Mouse (Mus musculus): ENCODE measurements around the gene Slit1. TPM values are rescaled to one million over a fixed set of nuclear protein-coding genes. Genes with fewer than 3 reads are reported as not detected.

Gene Slit1
- polyA plus RNA-seq, 1 experiment from 2014 or later = 0.13 TPM

- H3K36me3 ChIP-seq (ENCODE audit: control insufficient read depth, insufficient read depth) = no peaks in the 10 kb centered on the region
- no peaks in the 10 kb centered on the region for H3K4me1 ChIP-seq (ENCODE audit: control insufficient read depth, low read depth, low read length)
- H3K9me3 ChIP-seq (replicated peaks; ENCODE audit: control insufficient read depth, low read length) = no peaks in the 10 kb centered on the region
- no peak for ATAC-seq (ENCODE audit: low read depth)
- no peak overlapping the region for H3K4me3 ChIP-seq (ENCODE audit: low read depth, low read length)
- no peak overlapping the region for H3K9ac ChIP-seq (ENCODE audit: low read depth, low read length)
- H3K27ac ChIP-seq (ENCODE audit: low read length) = no peak overlapping the region
- WGBS (ENCODE audit: insufficient replicate concordance) = 63% methylated on average over 6 of the region's 6 CpGs
- H3K4me2 ChIP-seq (ENCODE audit: low read depth, low read length) = no peak overlapping the region
- H3K27me3 ChIP-seq (ENCODE audit: control insufficient read depth, insufficient read depth, low read depth, low read length) = no peaks in the 10 kb centered on the region
These were observed 45.5 kb downstream of the Slit1 start for GRCm38 (mm10) chr19:41697807-41698515.

GRCm38 (mm10) chr19:41697111-41697806, 46.2 kb downstream of the Slit1 start:
- Histone ChIP-seq H3K27me3 (ENCODE audit: control insufficient read depth, insufficient read depth, low read depth, low read length) (no peaks in the 10 kb centered on the region), H3K9me3 (replicated peaks; ENCODE audit: control insufficient read depth, low read length) (no peaks in the 10 kb centered on the region), H3K36me3 (ENCODE audit: control insufficient read depth, insufficient read depth) (no peaks in the 10 kb centered on the region), H3K4me3 (ENCODE audit: low read depth, low read length) (no peak overlapping the region), H3K27ac (ENCODE audit: low read length) (no peak overlapping the region), H3K9ac (ENCODE audit: low read depth, low read length) (no peak overlapping the region), H3K4me1 (ENCODE audit: control insufficient read depth, low read depth, low read length) (no peaks in the 10 kb centered on the region), H3K4me2 (ENCODE audit: low read depth, low read length) (no peak overlapping the region)
- no peak for ATAC-seq (ENCODE audit: low read depth)
- WGBS (ENCODE audit: insufficient replicate concordance) = 41% methylated on average over 9 of the region's 9 CpGs

DNA sequence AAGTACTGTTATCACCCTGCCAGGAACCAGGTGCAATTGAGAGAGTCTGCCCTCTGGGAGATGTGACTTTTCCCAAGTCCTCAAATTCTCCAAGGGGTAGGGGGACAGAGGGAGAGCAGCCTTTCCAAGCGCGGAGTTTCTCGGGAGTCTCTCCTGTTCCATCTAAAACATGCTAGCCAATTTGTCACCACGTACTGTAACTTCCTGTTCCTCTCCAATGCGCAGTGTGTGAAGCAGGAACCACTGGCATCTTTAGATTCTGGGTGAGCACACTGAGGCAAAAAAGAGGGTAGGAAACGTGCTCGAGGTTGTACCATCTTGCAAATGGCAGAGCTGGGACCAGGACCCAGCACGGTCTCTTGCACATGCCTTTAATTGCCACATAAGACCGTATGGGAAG, 47.0 kb downstream of the Slit1 start:
- Histone ChIP-seq H3K9me3 (replicated peaks; ENCODE audit: control insufficient read depth, low read length) (no peaks in the 10 kb centered on the region), H3K9ac (ENCODE audit: low read depth, low read length) (no peak overlapping the region), H3K36me3 (ENCODE audit: control insufficient read depth, insufficient read depth) (no peaks in the 10 kb centered on the region), H3K4me3 (ENCODE audit: low read depth, low read length) (no peak overlapping the region), H3K27ac (ENCODE audit: low read length) (no peak overlapping the region), H3K27me3 (ENCODE audit: control insufficient read depth, insufficient read depth, low read depth, low read length) (no peaks in the 10 kb centered on the region), H3K4me2 (ENCODE audit: low read depth, low read length) (no peak overlapping the region), H3K4me1 (ENCODE audit: control insufficient read depth, low read depth, low read length) (no peaks in the 10 kb centered on the region)
- 47% methylated on average over 9 of the region's 9 CpGs for WGBS (ENCODE audit: insufficient replicate concordance)
- ATAC-seq (ENCODE audit: low read depth) = no peak

- ATAC-seq (ENCODE audit: low read depth) = no peak
- no peak overlapping the region for H3K9ac ChIP-seq (ENCODE audit: low read depth, low read length)
- 50% methylated on average over 6 of the region's 6 CpGs for WGBS (ENCODE audit: insufficient replicate concordance)
- H3K36me3 ChIP-seq (ENCODE audit: control insufficient read depth, insufficient read depth) = no peaks in the 10 kb centered on the region
- no peak overlapping the region for H3K27ac ChIP-seq (ENCODE audit: low read length)
- H3K27me3 ChIP-seq (ENCODE audit: control insufficient read depth, insufficient read depth, low read depth, low read length) = no peaks in the 10 kb centered on the region
- H3K4me1 ChIP-seq (ENCODE audit: control insufficient read depth, low read depth, low read length) = no peaks in the 10 kb centered on the region
- H3K4me3 ChIP-seq (ENCODE audit: low read depth, low read length) = no peak overlapping the region
- H3K4me2 ChIP-seq (ENCODE audit: low read depth, low read length) = no peak overlapping the region
- H3K9me3 ChIP-seq (replicated peaks; ENCODE audit: control insufficient read depth, low read length) = no peaks in the 10 kb centered on the region
These were observed 48.4 kb downstream of the Slit1 start for GRCm38 (mm10) chr19:41695046-41695445.

DNA sequence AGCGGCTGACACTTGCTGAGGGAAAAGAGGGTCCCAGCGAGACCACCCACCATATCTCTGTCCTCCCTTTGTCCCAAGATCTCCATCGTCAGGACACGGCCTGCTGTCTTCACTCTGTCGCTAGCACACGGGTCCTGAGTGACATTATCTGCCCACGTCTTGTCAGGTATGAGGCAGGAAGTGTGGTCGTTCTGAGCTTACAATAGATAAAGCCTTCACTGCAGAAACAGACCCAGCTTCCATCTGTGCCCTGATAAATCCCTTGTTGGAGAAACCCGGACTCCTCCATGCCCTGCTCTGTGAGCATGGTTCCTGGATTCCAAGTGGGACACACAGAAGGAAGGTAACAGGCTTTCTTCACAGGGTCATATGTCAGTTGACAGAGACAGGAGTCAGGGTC, 48.9 kb downstream of the Slit1 start:
- no peak for ATAC-seq (ENCODE audit: low read depth)
- Histone ChIP-seq H3K4me2 (ENCODE audit: low read depth, low read length) (no peak overlapping the region), H3K36me3 (ENCODE audit: control insufficient read depth, insufficient read depth) (no peaks in the 10 kb centered on the region), H3K4me3 (ENCODE audit: low read depth, low read length) (no peak overlapping the region), H3K9ac (ENCODE audit: low read depth, low read length) (no peak overlapping the region), H3K4me1 (ENCODE audit: control insufficient read depth, low read depth, low read length) (no peaks in the 10 kb centered on the region), H3K27me3 (ENCODE audit: control insufficient read depth, insufficient read depth, low read depth, low read length) (no peaks in the 10 kb centered on the region), H3K9me3 (replicated peaks; ENCODE audit: control insufficient read depth, low read length) (no peaks in the 10 kb centered on the region), H3K27ac (ENCODE audit: low read length) (no peak overlapping the region)
- 22% methylated on average over 9 of the region's 9 CpGs for WGBS (ENCODE audit: insufficient replicate concordance)

DNA sequence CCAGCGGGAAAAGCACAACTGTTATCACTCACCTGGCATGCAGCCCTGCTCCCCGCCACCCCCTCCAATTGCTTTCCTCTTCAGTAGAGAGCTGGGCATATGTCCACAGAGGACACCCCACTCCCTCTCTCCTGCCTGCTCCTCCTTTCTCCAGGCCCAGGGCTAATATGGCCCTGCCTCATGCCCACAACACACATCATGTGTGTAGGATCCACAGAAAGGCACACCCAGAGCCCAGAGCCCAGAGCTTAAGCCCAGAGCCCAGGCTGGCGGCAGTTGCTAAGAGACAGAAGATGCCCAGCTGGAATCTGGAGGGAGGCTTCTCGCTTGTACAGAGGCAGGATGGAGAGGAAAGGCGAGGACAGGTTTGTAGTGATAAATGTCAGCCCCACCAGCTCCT, 49.7 kb downstream of the Slit1 start:
- Histone ChIP-seq H3K4me2 (ENCODE audit: low read depth, low read length) (no peak overlapping the region), H3K4me1 (ENCODE audit: control insufficient read depth, low read depth, low read length) (no peaks in the 10 kb centered on the region), H3K4me3 (ENCODE audit: low read depth, low read length) (no peak overlapping the region), H3K27me3 (ENCODE audit: control insufficient read depth, insufficient read depth, low read depth, low read length) (no peaks in the 10 kb centered on the region), H3K9ac (ENCODE audit: low read depth, low read length) (no peak overlapping the region), H3K36me3 (ENCODE audit: control insufficient read depth, insufficient read depth) (no peaks in the 10 kb centered on the region), H3K27ac (ENCODE audit: low read length) (no peak overlapping the region), H3K9me3 (replicated peaks; ENCODE audit: control insufficient read depth, low read length) (no peaks in the 10 kb centered on the region)
- 30% methylated on average over 5 of the region's 5 CpGs for WGBS (ENCODE audit: insufficient replicate concordance)
- no peak for ATAC-seq (ENCODE audit: low read depth)

DNA sequence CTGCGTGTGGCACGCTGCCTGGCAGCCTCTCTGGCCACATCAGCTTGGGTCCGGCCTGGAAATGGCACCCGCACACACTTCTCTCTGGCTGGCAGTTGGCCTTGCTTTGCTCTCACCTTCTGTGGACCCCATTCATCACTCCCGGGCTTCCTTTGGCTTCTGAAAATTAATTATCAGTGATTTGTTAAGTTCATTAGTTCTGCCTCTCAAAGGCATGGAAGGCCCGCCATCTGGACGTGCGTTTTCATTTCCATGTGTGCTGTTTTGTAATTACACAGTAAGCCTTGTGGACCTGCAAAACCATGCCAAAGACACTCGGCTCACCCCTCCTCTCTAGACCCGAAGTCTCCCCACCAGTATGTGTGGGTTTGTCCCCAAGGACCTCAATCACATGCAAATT, 53.4 kb downstream of the Slit1 start:
- H3K36me3 ChIP-seq (ENCODE audit: control insufficient read depth, insufficient read depth) = no peaks in the 10 kb centered on the region
- no peak overlapping the region for H3K27ac ChIP-seq (ENCODE audit: low read length)
- no peak overlapping the region for H3K4me2 ChIP-seq (ENCODE audit: low read depth, low read length)
- H3K4me3 ChIP-seq (ENCODE audit: low read depth, low read length) = no peak overlapping the region
- no peak for ATAC-seq (ENCODE audit: low read depth)
- H3K9ac ChIP-seq (ENCODE audit: low read depth, low read length) = no peak overlapping the region
- no peaks in the 10 kb centered on the region for H3K27me3 ChIP-seq (ENCODE audit: control insufficient read depth, insufficient read depth, low read depth, low read length)
- WGBS (ENCODE audit: insufficient replicate concordance) = 64% methylated on average over 10 of the region's 10 CpGs
- H3K4me1 ChIP-seq (ENCODE audit: control insufficient read depth, low read depth, low read length) = no peaks in the 10 kb centered on the region
- H3K9me3 ChIP-seq (replicated peaks; ENCODE audit: control insufficient read depth, low read length) = no peaks in the 10 kb centered on the region

GRCm38 (mm10) chr19:41688251-41688650, 55.2 kb downstream of the Slit1 start:
- H3K9me3 ChIP-seq (replicated peaks; ENCODE audit: control insufficient read depth, low read length) = no peaks in the 10 kb centered on the region
- no peak for ATAC-seq (ENCODE audit: low read depth)
- 63% methylated on average over 13 of the region's 13 CpGs for WGBS (ENCODE audit: insufficient replicate concordance)
- H3K27ac ChIP-seq (ENCODE audit: low read length) = no peak overlapping the region
- no peak overlapping the region for H3K9ac ChIP-seq (ENCODE audit: low read depth, low read length)
- no peak overlapping the region for H3K4me3 ChIP-seq (ENCODE audit: low read depth, low read length)
- no peaks in the 10 kb centered on the region for H3K4me1 ChIP-seq (ENCODE audit: control insufficient read depth, low read depth, low read length)
- no peaks in the 10 kb centered on the region for H3K27me3 ChIP-seq (ENCODE audit: control insufficient read depth, insufficient read depth, low read depth, low read length)
- H3K4me2 ChIP-seq (ENCODE audit: low read depth, low read length) = no peak overlapping the region
- H3K36me3 ChIP-seq (ENCODE audit: control insufficient read depth, insufficient read depth) = no peaks in the 10 kb centered on the region

DNA sequence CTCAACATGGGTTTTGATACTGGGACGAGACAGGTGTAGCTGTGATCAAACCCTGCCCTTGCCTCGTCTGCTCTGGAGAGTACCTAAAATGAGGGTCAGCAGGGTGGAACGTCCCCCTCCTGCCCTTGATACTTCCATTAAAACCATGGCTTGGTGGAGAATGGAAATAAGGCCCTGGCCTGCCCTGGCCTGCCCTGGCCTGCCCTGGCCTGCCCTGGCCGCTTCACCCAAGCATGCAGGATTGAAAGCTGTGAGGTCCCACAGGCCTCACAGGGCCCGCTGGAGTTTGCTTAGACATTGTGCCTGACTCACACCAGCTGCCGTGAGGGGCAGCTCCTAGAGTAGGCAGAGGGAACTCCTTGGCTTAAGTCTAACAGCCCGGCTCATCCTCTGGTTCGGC, 55.6 kb downstream of the Slit1 start:
- ATAC-seq (ENCODE audit: low read depth) = no peak
- Histone ChIP-seq H3K9me3 (replicated peaks; ENCODE audit: control insufficient read depth, low read length) (no peaks in the 10 kb centered on the region), H3K9ac (ENCODE audit: low read depth, low read length) (no peak overlapping the region), H3K27ac (ENCODE audit: low read length) (no peak overlapping the region), H3K36me3 (ENCODE audit: control insufficient read depth, insufficient read depth) (no peaks in the 10 kb centered on the region), H3K4me3 (ENCODE audit: low read depth, low read length) (no peak overlapping the region), H3K27me3 (ENCODE audit: control insufficient read depth, insufficient read depth, low read depth, low read length) (no peaks in the 10 kb centered on the region), H3K4me1 (ENCODE audit: control insufficient read depth, low read depth, low read length) (no peaks in the 10 kb centered on the region), H3K4me2 (ENCODE audit: low read depth, low read length) (no peak overlapping the region)
- 55% methylated on average over 8 of the region's 8 CpGs for WGBS (ENCODE audit: insufficient replicate concordance)
